Mouse (Mus musculus) lung, embryonic 14.5 days (tissue): ENCODE measurements around the gene Nrxn3. TPM values are rescaled to one million over a fixed set of nuclear protein-coding genes. Genes with fewer than 3 reads are reported as not detected.

Experiments used
- ATAC-seq: fragments of 200-750 bp; cut with Nextera tagmentation; 2 replicates; pipeline ENCODE4 v1.8.0; 2017; ENCODE audit warnings: mild to moderate bottlenecking, moderate TSS enrichment, moderate library complexity; ENCODE audit not compliant: insufficient read depth
- DNase-seq: peaks from one replicate; pipeline ENCODE4 v3.0.0-alpha.2; 2015
- H3K27ac ChIP-seq: fragments of 300-500 bp; sonication (generic); 2 replicates; pipeline ENCODE4 v1.5.1; 2014; ENCODE audit warnings: low read depth, mild to moderate bottlenecking, moderate library complexity
- H3K27me3 ChIP-seq: fragments of 300-500 bp; sonication (generic); 2 replicates; pipeline ENCODE4 v1.6.1; 2014; ENCODE audit warnings: low read length, control low read depth; ENCODE audit not compliant: insufficient read depth
- H3K36me3 ChIP-seq: fragments of 300-500 bp; sonication (generic); 2 replicates; pipeline ENCODE4 v1.6.1; 2014; ENCODE audit warnings: control low read depth; ENCODE audit not compliant: insufficient read depth
- H3K4me1 ChIP-seq: fragments of 300-500 bp; sonication (generic); 2 replicates; pipeline ENCODE4 v1.6.1; 2014; ENCODE audit warnings: antibody characterized with exemption, control low read depth; ENCODE audit not compliant: insufficient read depth
- H3K4me2 ChIP-seq: fragments of 300-500 bp; sonication (generic); 2 replicates; pipeline ENCODE4 v1.6.1; 2014; ENCODE audit warnings: mild to moderate bottlenecking
- H3K4me3 ChIP-seq: fragments of 300-500 bp; sonication (generic); 2 replicates; pipeline ENCODE4 v1.5.1; 2014; ENCODE audit warnings: low read depth, low read length
- H3K9ac ChIP-seq: fragments of 300-500 bp; sonication (generic); 2 replicates; pipeline ENCODE4 v1.6.1; 2014
- H3K9me3 ChIP-seq: fragments of 300-500 bp; sonication (generic); 2 replicates; pipeline ENCODE4 v1.6.1; 2016; ENCODE audit warnings: low read depth, low read length, control low read depth
- CTCF ChIP-seq: IDR thresholded peaks from 2 replicates; pipeline ENCODE4 v1.5.1; 2016; ENCODE audit warnings: antibody characterized with exemption, low read depth
- WGBS: fragments of 180-500 bp; shearing (Covaris S2); extraction: QIAGEN DNeasy Blood & Tissue Kit; methylation state at CpG from one replicate; pipeline ENCODE4 v1.1.7; 2014; 5-methylcytosine and 5-hydroxymethylcytosine counted together
- polyA plus RNA-seq: library from polyadenylated mRNA; unstranded; fragments of >200 nt; fragmentation: Nextera tagmentation; extraction: Ambion mirVana; gene quantifications from 2 replicates; pipeline ENCODE4 v1.2.1, GENCODE M21; 2014

Gene Nrxn3
- polyA plus RNA-seq, 1 experiment from 2014 or later: 3.9 TPM

GRCm38 (mm10) chr12:89179970-89180666, 457.4 kb downstream of the Nrxn3 start:
- peak; percentile 80 for DNase-seq
- TF ChIP-seq CTCF: no peak
- peak overlapping the region; percentile 42; the same call in 1 of the 2 replicates for H3K27ac ChIP-seq
- H3K4me2 ChIP-seq: no peak overlapping the region
- no peaks in the 10 kb centered on the region for H3K36me3 ChIP-seq
- H3K27me3 ChIP-seq: no peaks in the 10 kb centered on the region
- 29% methylated on average over 13 of the region's 13 CpGs for WGBS
- no peak overlapping the region for H3K4me3 ChIP-seq
- H3K9me3 ChIP-seq: no peaks in the 10 kb centered on the region
- ATAC-seq: peak; percentile 77
- H3K9ac ChIP-seq: no peak overlapping the region
- H3K4me1 ChIP-seq: 0 out of 2 replicates have a peak, but pooled peaks cover 3% of the 10 kb centered on the region

- DNase-seq (no peak), ATAC-seq (no peak)
- Histone ChIP-seq H3K9ac (no peak overlapping the region), H3K4me1 (0 out of 2 replicates have a peak, but pooled peaks cover 3% of the 10 kb centered on the region), H3K4me2 (no peak overlapping the region), H3K27ac (no peak overlapping the region), H3K27me3 (no peaks in the 10 kb centered on the region), H3K9me3 (no peaks in the 10 kb centered on the region), H3K36me3 (no peaks in the 10 kb centered on the region), H3K4me3 (no peak overlapping the region)
- WGBS: 70% methylated on average over 2 of the region's 2 CpGs
- no peak for TF ChIP-seq CTCF
Measured at GRCm38 (mm10) chr12:89181157-89181561, 458.5 kb downstream of the Nrxn3 start.

GRCm38 (mm10) chr12:89198764-89199525, 476.3 kb downstream of the Nrxn3 start:
- Histone ChIP-seq H3K4me1 (no peaks in the 10 kb centered on the region), H3K27ac (no peak overlapping the region), H3K4me2 (no peak overlapping the region), H3K36me3 (no peaks in the 10 kb centered on the region), H3K9ac (no peak overlapping the region), H3K4me3 (no peak overlapping the region), H3K9me3 (no peaks in the 10 kb centered on the region), H3K27me3 (no peaks in the 10 kb centered on the region)
- WGBS: 81% methylated on average over 10 of the region's 10 CpGs
- DNase-seq: no peak
- no peak for TF ChIP-seq CTCF
- ATAC-seq: no peak

- Histone ChIP-seq H3K4me3 (no peak overlapping the region), H3K4me1 (no peaks in the 10 kb centered on the region), H3K9ac (no peak overlapping the region), H3K27ac (no peak overlapping the region), H3K36me3 (no peaks in the 10 kb centered on the region), H3K4me2 (no peak overlapping the region), H3K27me3 (no peaks in the 10 kb centered on the region), H3K9me3 (no peaks in the 10 kb centered on the region)
- peak; percentile 57 for TF ChIP-seq CTCF
- whole genome bisulfite sequencing: 24% methylated on average over 2 of the region's 2 CpGs
- peak; percentile 62 for DNase-seq
- ATAC-seq: no peak
Measured at GRCm38 (mm10) chr12:89211608-89212007, 488.9 kb downstream of the Nrxn3 start.

GRCm38 (mm10) chr12:89239826-89240225, 517.1 kb downstream of the Nrxn3 start:
- Histone ChIP-seq H3K27ac (no peak overlapping the region), H3K4me3 (no peak overlapping the region), H3K9me3 (no peaks in the 10 kb centered on the region), H3K4me2 (no peak overlapping the region), H3K4me1 (no peaks in the 10 kb centered on the region), H3K9ac (no peak overlapping the region), H3K36me3 (no peaks in the 10 kb centered on the region), H3K27me3 (no peaks in the 10 kb centered on the region)
- peak; percentile 88 for ATAC-seq
- TF ChIP-seq CTCF: no peak
- DNase-seq: peak; percentile 76
- 12% methylated on average over 1 of the region's 1 CpGs for WGBS

GRCm38 (mm10) chr12:89241554-89241953, 518.9 kb downstream of the Nrxn3 start:
- Histone ChIP-seq H3K27ac (no peak overlapping the region), H3K9me3 (no peaks in the 10 kb centered on the region), H3K36me3 (no peaks in the 10 kb centered on the region), H3K4me2 (no peak overlapping the region), H3K27me3 (no peaks in the 10 kb centered on the region), H3K4me1 (no peaks in the 10 kb centered on the region), H3K9ac (no peak overlapping the region), H3K4me3 (no peak overlapping the region)
- DNase-seq: no peak
- ATAC-seq: no peak
- no peak for TF ChIP-seq CTCF

- Histone ChIP-seq H3K27ac (no peak overlapping the region), H3K36me3 (no peaks in the 10 kb centered on the region), H3K4me3 (no peak overlapping the region), H3K9ac (no peak overlapping the region), H3K9me3 (no peaks in the 10 kb centered on the region), H3K4me2 (no peak overlapping the region), H3K4me1 (no peaks in the 10 kb centered on the region), H3K27me3 (no peaks in the 10 kb centered on the region)
- TF ChIP-seq CTCF: no peak
- ATAC-seq (no peak), DNase-seq (peak; percentile 85)
- 45% methylated on average over 1 of the region's 1 CpGs for WGBS
Measured at GRCm38 (mm10) chr12:89242476-89242875, 519.8 kb downstream of the Nrxn3 start.
